Mouse (Mus musculus) liver, embryonic 15.5 days (tissue): Measurements from ENCODE around the gene 4930579G24Rik. TPM values are rescaled to one million over a fixed set of nuclear protein-coding genes. Genes with fewer than 3 reads are reported as not detected.

Experiments
- ATAC-seq: fragments of 200-750 bp; cut with Nextera tagmentation; 2 replicates; pipeline ENCODE4 v1.8.0; 2017; ENCODE audit warnings: moderate number of reproducible peaks, mild to moderate bottlenecking, moderate library complexity; ENCODE audit not compliant: insufficient read depth
- H3K27ac ChIP-seq: fragments of 300-500 bp; sonication (generic); replicated peaks from 2 replicates; pipeline ENCODE4 v1.5.1; 2015; ENCODE audit warnings: mild to moderate bottlenecking, inconsistent platforms
- H3K27me3 ChIP-seq: fragments of 300-500 bp; sonication (generic); 2 replicates; pipeline ENCODE4 v1.6.1; 2015; ENCODE audit warnings: mild to moderate bottlenecking, inconsistent platforms
- H3K36me3 ChIP-seq: fragments of 300-500 bp; sonication (generic); replicated peaks from 2 replicates; pipeline ENCODE4 v1.6.1; 2015; ENCODE audit warnings: moderate library complexity, mild to moderate bottlenecking, inconsistent platforms
- H3K4me1 ChIP-seq: fragments of 300-500 bp; sonication (generic); replicated peaks from 2 replicates; pipeline ENCODE4 v1.6.1; 2015; ENCODE audit warnings: inconsistent platforms
- H3K4me2 ChIP-seq: fragments of 300-500 bp; sonication (generic); 2 replicates; pipeline ENCODE4 v1.6.1; 2015; ENCODE audit warnings: moderate library complexity, mild to moderate bottlenecking, inconsistent platforms
- H3K4me3 ChIP-seq: fragments of 300-500 bp; sonication (generic); replicated peaks from 2 replicates; pipeline ENCODE4 v1.5.1; 2015; ENCODE audit warnings: mild to moderate bottlenecking, inconsistent platforms
- H3K9ac ChIP-seq: fragments of 300-500 bp; sonication (generic); 2 replicates; pipeline ENCODE4 v1.6.1; 2015; ENCODE audit warnings: moderate library complexity, mild to moderate bottlenecking, inconsistent platforms
- H3K9me3 ChIP-seq: fragments of 300-500 bp; sonication (generic); replicated peaks from 2 replicates; pipeline ENCODE4 v1.6.1; 2016; ENCODE audit warnings: inconsistent platforms
- WGBS: fragments of 180-500 bp; shearing (Covaris S2); methylation state at CpG from one replicate; pipeline ENCODE4 v1.1.7; 2015; ENCODE audit warnings: mixed read lengths; ENCODE audit not compliant: insufficient replicate concordance; 5-methylcytosine and 5-hydroxymethylcytosine counted together
- polyA plus RNA-seq: library from polyadenylated mRNA; unstranded; fragments of >200 nt; fragmentation: Nextera tagmentation; extraction: Ambion mirVana; gene quantifications from 2 replicates; pipeline ENCODE4 v1.2.1, GENCODE M21; 2015

Gene 4930579G24Rik
- polyA plus RNA-seq, 1 experiment from 2014 or later, result 18.0 TPM

- Histone ChIP-seq H3K27me3 (no peaks in the 10 kb centered on the region), H3K9ac (peak within 1 kb of the TSS; percentile 91), H3K36me3 (peaks cover 26% of the 10 kb centered on the region), H3K4me3 (peak within 1 kb of the TSS; percentile 97), H3K4me1 (peaks cover 17% of the 10 kb centered on the region), H3K9me3 (no peaks in the 10 kb centered on the region), H3K4me2 (peak within 1 kb of the TSS; percentile 90), H3K27ac (peak within 1 kb of the TSS; percentile 94)
- ATAC-seq, result peak; percentile 29
- 2% methylated on average over 11 of the region's 11 CpGs for WGBS
Observed at GRCm38 (mm10) chr3:79629416-79629730, 494 bp downstream of the 4930579G24Rik start, which contains the start of gene Etfdh. TSS of gene Etfdh (minus strand) at chr3:79629500.

GRCm38 (mm10) chr3:79652129-79652528, 23.2 kb downstream of the 4930579G24Rik start:
- 77% methylated on average over 6 of the region's 6 CpGs for WGBS
- no peaks in the 10 kb centered on the region for H3K36me3 ChIP-seq
- H3K27me3 ChIP-seq, result no peaks in the 10 kb centered on the region
- ATAC-seq, result no peak
- no peaks in the 10 kb centered on the region for H3K4me1 ChIP-seq
- H3K4me3 ChIP-seq, result no peak overlapping the region
- no peak overlapping the region for H3K9ac ChIP-seq
- no peak overlapping the region for H3K4me2 ChIP-seq
- no peaks in the 10 kb centered on the region for H3K9me3 ChIP-seq
- no peak overlapping the region for H3K27ac ChIP-seq

- no peaks in the 10 kb centered on the region for H3K9me3 ChIP-seq
- H3K27me3 ChIP-seq, result no peaks in the 10 kb centered on the region
- 31% methylated on average over 5 of the region's 5 CpGs for WGBS
- H3K4me3 ChIP-seq, result no peak overlapping the region
- no peaks in the 10 kb centered on the region for H3K36me3 ChIP-seq
- no peak for ATAC-seq
- no peaks in the 10 kb centered on the region for H3K4me1 ChIP-seq
- H3K27ac ChIP-seq, result no peak overlapping the region
- H3K4me2 ChIP-seq, result no peak overlapping the region
- H3K9ac ChIP-seq, result no peak overlapping the region
Observed at GRCm38 (mm10) chr3:79656682-79657081, 27.8 kb downstream of the 4930579G24Rik start.

GRCm38 (mm10) chr3:79664787-79665408, 36.0 kb downstream of the 4930579G24Rik start:
- 32% methylated on average over 9 of the region's 9 CpGs for WGBS
- no peak for ATAC-seq
- Histone ChIP-seq H3K27me3 (no peaks in the 10 kb centered on the region), H3K9ac (no peak overlapping the region), H3K36me3 (no peaks in the 10 kb centered on the region), H3K4me1 (no peaks in the 10 kb centered on the region), H3K4me3 (no peak overlapping the region), H3K4me2 (no peak overlapping the region), H3K9me3 (no peaks in the 10 kb centered on the region), H3K27ac (no peak overlapping the region)

GRCm38 (mm10) chr3:79670556-79670955, 41.7 kb downstream of the 4930579G24Rik start:
- Histone ChIP-seq H3K9me3 (no peaks in the 10 kb centered on the region), H3K27me3 (no peaks in the 10 kb centered on the region), H3K4me3 (no peak overlapping the region), H3K4me2 (no peak overlapping the region), H3K36me3 (no peaks in the 10 kb centered on the region), H3K27ac (no peak overlapping the region), H3K4me1 (no peaks in the 10 kb centered on the region), H3K9ac (no peak overlapping the region)
- 62% methylated on average over 7 of the region's 7 CpGs for WGBS
- no peak for ATAC-seq

GRCm38 (mm10) chr3:79672188-79672587, 43.3 kb downstream of the 4930579G24Rik start:
- H3K27ac ChIP-seq, result no peak overlapping the region
- no peak overlapping the region for H3K4me3 ChIP-seq
- ATAC-seq, result no peak
- no peak overlapping the region for H3K4me2 ChIP-seq
- WGBS, result 72% methylated on average over 16 of the region's 16 CpGs
- H3K4me1 ChIP-seq, result no peaks in the 10 kb centered on the region
- no peaks in the 10 kb centered on the region for H3K9me3 ChIP-seq
- no peaks in the 10 kb centered on the region for H3K27me3 ChIP-seq
- H3K9ac ChIP-seq, result no peak overlapping the region
- no peaks in the 10 kb centered on the region for H3K36me3 ChIP-seq

- WGBS, result 5% methylated on average over 4 of the region's 4 CpGs
- no peak overlapping the region for H3K27ac ChIP-seq
- H3K4me2 ChIP-seq, result no peak overlapping the region
- H3K4me3 ChIP-seq, result no peak overlapping the region
- H3K27me3 ChIP-seq, result no peaks in the 10 kb centered on the region
- H3K9ac ChIP-seq, result no peak overlapping the region
- no peaks in the 10 kb centered on the region for H3K4me1 ChIP-seq
- H3K9me3 ChIP-seq, result no peaks in the 10 kb centered on the region
- ATAC-seq, result no peak
- H3K36me3 ChIP-seq, result no peaks in the 10 kb centered on the region
Observed at GRCm38 (mm10) chr3:79673082-79673481, 44.2 kb downstream of the 4930579G24Rik start.

- Histone ChIP-seq H3K36me3 (no peaks in the 10 kb centered on the region), H3K4me1 (no peaks in the 10 kb centered on the region), H3K4me2 (no peak overlapping the region), H3K4me3 (no peak overlapping the region), H3K9ac (no peak overlapping the region), H3K9me3 (no peaks in the 10 kb centered on the region), H3K27me3 (no peaks in the 10 kb centered on the region), H3K27ac (no peak overlapping the region)
- ATAC-seq, result no peak
- WGBS, result 49% methylated on average over 5 of the region's 5 CpGs
Observed at GRCm38 (mm10) chr3:79674641-79675040, 45.8 kb downstream of the 4930579G24Rik start.

GRCm38 (mm10) chr3:79676411-79676810, 47.5 kb downstream of the 4930579G24Rik start:
- Histone ChIP-seq H3K9ac (no peak overlapping the region), H3K4me3 (no peak overlapping the region), H3K27me3 (no peaks in the 10 kb centered on the region), H3K36me3 (no peaks in the 10 kb centered on the region), H3K9me3 (no peaks in the 10 kb centered on the region), H3K4me2 (no peak overlapping the region), H3K4me1 (no peaks in the 10 kb centered on the region), H3K27ac (no peak overlapping the region)
- 63% methylated on average over 3 of the region's 3 CpGs for WGBS
- ATAC-seq, result no peak

Other genes with a start within 250 kb of the 4930579G24Rik start
- gene Fnip2, start 61.3 kb upstream of the 4930579G24Rik start, polyA plus RNA-seq, result 4.8 and 6.1 TPM in 2 replicates
- 89.7 and 91.5 TPM in 2 replicates for gene Ppid, start 37.7 kb upstream of the 4930579G24Rik start, polyA plus RNA-seq
- gene Etfdh, start 421 bp downstream of the 4930579G24Rik start, polyA plus RNA-seq, result 44.5 and 47.5 TPM in 2 replicates
- 0.02 TPM in 1 of 2 replicates, not detected in the other for gene Rxfp1, start 108.8 kb downstream of the 4930579G24Rik start, polyA plus RNA-seq
- 2.1 TPM in 2 replicates for gene Tmem144, start 223.7 kb downstream of the 4930579G24Rik start, polyA plus RNA-seq